Mouse (Mus musculus): ENCODE measurements around the gene Glud1. TPM values are rescaled to one million over a fixed set of nuclear protein-coding genes. Genes with fewer than 3 reads are reported as not detected.

Gene Glud1
- polyA plus RNA-seq, 1 experiment, result 41.8 TPM

- Histone ChIP-seq H3K4me1 (ENCODE audit: control insufficient read depth, insufficient read depth, low read length) (peaks cover 2% of the 10 kb centered on the region), H3K4me3 (replicated peaks; ENCODE audit: control insufficient read depth, low read depth, low read length) (no peak overlapping the region), H3K27ac (ENCODE audit: control insufficient read depth, insufficient read depth, low read depth, low read length, poor library complexity) (no peak overlapping the region)
- 36% methylated on average over 3 of the region's 3 CpGs for WGBS
- no peak for TF ChIP-seq POLR2A (IDR thresholded peaks at IDR 0.05; ENCODE audit: borderline replicate concordance, control insufficient read depth, low read depth, low read length)
- TF ChIP-seq CTCF (IDR thresholded peaks at IDR 0.05; ENCODE audit: control insufficient read depth, insufficient read depth, low read length), result no peak
Observed at GRCm38 (mm10) chr14:34314796-34315195, 4.3 kb downstream of the Glud1 start.

- TF ChIP-seq POLR2A (IDR thresholded peaks at IDR 0.05; ENCODE audit: borderline replicate concordance, control insufficient read depth, low read depth, low read length) (no peak), CTCF (IDR thresholded peaks at IDR 0.05; ENCODE audit: control insufficient read depth, insufficient read depth, low read length) (no peak)
- no peak overlapping the region for H3K4me3 ChIP-seq (replicated peaks; ENCODE audit: control insufficient read depth, low read depth, low read length)
- WGBS, result 76% methylated on average over 2 of the region's 2 CpGs
Observed at GRCm38 (mm10) chr14:34316346-34316745, 5.8 kb downstream of the Glud1 start.

GRCm38 (mm10) chr14:34317431-34317830 is 6.9 kb downstream of the Glud1 start:
- peaks cover 2% of the 10 kb centered on the region for H3K4me1 ChIP-seq (ENCODE audit: control insufficient read depth, insufficient read depth, low read length)
- TF ChIP-seq CTCF (IDR thresholded peaks at IDR 0.05; ENCODE audit: control insufficient read depth, insufficient read depth, low read length), result no peak
- TF ChIP-seq POLR2A (IDR thresholded peaks at IDR 0.05; ENCODE audit: borderline replicate concordance, control insufficient read depth, low read depth, low read length), result no peak
- H3K4me3 ChIP-seq (replicated peaks; ENCODE audit: control insufficient read depth, low read depth, low read length), result no peak overlapping the region
- WGBS, result 63% methylated on average over 3 of the region's 3 CpGs
- H3K27ac ChIP-seq (ENCODE audit: control insufficient read depth, insufficient read depth, low read depth, low read length, poor library complexity), result no peak overlapping the region

More at GRCm38 (mm10) chr14:34316346-34316745, 5.8 kb downstream of the Glud1 start:
- Histone ChIP-seq H3K27ac (ENCODE audit: control insufficient read depth, insufficient read depth, low read depth, low read length, poor library complexity) (no peak overlapping the region), H3K4me1 (ENCODE audit: control insufficient read depth, insufficient read depth, low read length) (peaks cover 2% of the 10 kb centered on the region)

- TF ChIP-seq POLR2A (IDR thresholded peaks at IDR 0.05; ENCODE audit: borderline replicate concordance, control insufficient read depth, low read depth, low read length), result no peak
- no peak for TF ChIP-seq CTCF (IDR thresholded peaks at IDR 0.05; ENCODE audit: control insufficient read depth, insufficient read depth, low read length)
- H3K27ac ChIP-seq (ENCODE audit: control insufficient read depth, insufficient read depth, low read depth, low read length, poor library complexity), result no peak overlapping the region
- no peak overlapping the region for H3K4me3 ChIP-seq (replicated peaks; ENCODE audit: control insufficient read depth, low read depth, low read length)
- peaks cover 2% of the 10 kb centered on the region for H3K4me1 ChIP-seq (ENCODE audit: control insufficient read depth, insufficient read depth, low read length)
Observed at GRCm38 (mm10) chr14:34318113-34318512, 7.6 kb downstream of the Glud1 start.

- H3K27ac ChIP-seq (ENCODE audit: control insufficient read depth, insufficient read depth, low read depth, low read length, poor library complexity), result no peak overlapping the region
- H3K4me3 ChIP-seq (replicated peaks; ENCODE audit: control insufficient read depth, low read depth, low read length), result no peak overlapping the region
- H3K4me1 ChIP-seq (ENCODE audit: control insufficient read depth, insufficient read depth, low read length), result no peaks in the 10 kb centered on the region
- TF ChIP-seq CTCF (IDR thresholded peaks at IDR 0.05; ENCODE audit: control insufficient read depth, insufficient read depth, low read length), result no peak
- TF ChIP-seq POLR2A (IDR thresholded peaks at IDR 0.05; ENCODE audit: borderline replicate concordance, control insufficient read depth, low read depth, low read length), result no peak
- 88% methylated on average over 5 of the region's 5 CpGs for WGBS
Observed at GRCm38 (mm10) chr14:34323576-34324085, 13.1 kb downstream of the Glud1 start.

- no peak for TF ChIP-seq CTCF (IDR thresholded peaks at IDR 0.05; ENCODE audit: control insufficient read depth, insufficient read depth, low read length)
- TF ChIP-seq POLR2A (IDR thresholded peaks at IDR 0.05; ENCODE audit: borderline replicate concordance, control insufficient read depth, low read depth, low read length), result no peak
- Histone ChIP-seq H3K27ac (ENCODE audit: control insufficient read depth, insufficient read depth, low read depth, low read length, poor library complexity) (no peak overlapping the region), H3K4me1 (ENCODE audit: control insufficient read depth, insufficient read depth, low read length) (no peaks in the 10 kb centered on the region), H3K4me3 (replicated peaks; ENCODE audit: control insufficient read depth, low read depth, low read length) (no peak overlapping the region)
- WGBS, result 62% methylated on average over 3 of the region's 3 CpGs
Observed at GRCm38 (mm10) chr14:34326606-34327005, 16.1 kb downstream of the Glud1 start.

- WGBS, result 30% methylated on average over 1 of the region's 1 CpGs
- Histone ChIP-seq H3K4me1 (ENCODE audit: control insufficient read depth, insufficient read depth, low read length) (no peaks in the 10 kb centered on the region), H3K4me3 (replicated peaks; ENCODE audit: control insufficient read depth, low read depth, low read length) (no peak overlapping the region), H3K27ac (ENCODE audit: control insufficient read depth, insufficient read depth, low read depth, low read length, poor library complexity) (no peak overlapping the region)
- TF ChIP-seq CTCF (IDR thresholded peaks at IDR 0.05; ENCODE audit: control insufficient read depth, insufficient read depth, low read length) (no peak), POLR2A (IDR thresholded peaks at IDR 0.05; ENCODE audit: borderline replicate concordance, control insufficient read depth, low read depth, low read length) (no peak)
Observed at GRCm38 (mm10) chr14:34327618-34328017, 17.1 kb downstream of the Glud1 start.

GRCm38 (mm10) chr14:34330657-34331158 is 20.2 kb downstream of the Glud1 start:
- no peak for TF ChIP-seq POLR2A (IDR thresholded peaks at IDR 0.05; ENCODE audit: borderline replicate concordance, control insufficient read depth, low read depth, low read length)
- TF ChIP-seq CTCF (IDR thresholded peaks at IDR 0.05; ENCODE audit: control insufficient read depth, insufficient read depth, low read length), result no peak
- Histone ChIP-seq H3K4me1 (ENCODE audit: control insufficient read depth, insufficient read depth, low read length) (no peaks in the 10 kb centered on the region), H3K27ac (ENCODE audit: control insufficient read depth, insufficient read depth, low read depth, low read length, poor library complexity) (no peak overlapping the region), H3K4me3 (replicated peaks; ENCODE audit: control insufficient read depth, low read depth, low read length) (no peak overlapping the region)
- WGBS, result 91% methylated on average over 9 of the region's 9 CpGs

- WGBS, result 80% methylated on average over 3 of the region's 3 CpGs
- no peak overlapping the region for H3K27ac ChIP-seq (ENCODE audit: control insufficient read depth, insufficient read depth, low read depth, low read length, poor library complexity)
- TF ChIP-seq CTCF (IDR thresholded peaks at IDR 0.05; ENCODE audit: control insufficient read depth, insufficient read depth, low read length) (no peak), POLR2A (IDR thresholded peaks at IDR 0.05; ENCODE audit: borderline replicate concordance, control insufficient read depth, low read depth, low read length) (no peak)
- H3K4me1 ChIP-seq (ENCODE audit: control insufficient read depth, insufficient read depth, low read length), result no peaks in the 10 kb centered on the region
- H3K4me3 ChIP-seq (replicated peaks; ENCODE audit: control insufficient read depth, low read depth, low read length), result no peak overlapping the region
Observed at GRCm38 (mm10) chr14:34331886-34332285, 21.4 kb downstream of the Glud1 start.

All from bone marrow, adult 2 months (tissue).